Mouse (Mus musculus) limb, embryonic 13.5 days (tissue): ENCODE measurements around the gene Card19. TPM values are rescaled to one million over a fixed set of nuclear protein-coding genes. Genes with fewer than 3 reads are reported as not detected.

Experiments used
- ATAC-seq: fragments of 200-750 bp; cut with Nextera tagmentation; 2 replicates; pipeline ENCODE4 v1.8.0; 2017; ENCODE audit warnings: low read depth, moderate number of reproducible peaks, moderate TSS enrichment; ENCODE audit not compliant: low FRiP score
- H3K27ac ChIP-seq: fragments of 300-500 bp; sonication (generic); 2 replicates; pipeline ENCODE4 v1.5.1; 2015; ENCODE audit warnings: inconsistent platforms, mild to moderate bottlenecking, moderate library complexity
- H3K27me3 ChIP-seq: fragments of 300-500 bp; sonication (generic); 2 replicates; pipeline ENCODE4 v1.6.1; 2015; ENCODE audit warnings: mild to moderate bottlenecking, inconsistent platforms
- H3K36me3 ChIP-seq: fragments of 300-500 bp; sonication (generic); 2 replicates; pipeline ENCODE4 v1.6.1; 2015; ENCODE audit warnings: inconsistent platforms, mild to moderate bottlenecking, moderate library complexity
- H3K4me1 ChIP-seq: fragments of 300-500 bp; sonication (generic); 2 replicates; pipeline ENCODE4 v1.6.1; 2015; ENCODE audit warnings: inconsistent platforms
- H3K4me2 ChIP-seq: fragments of 300-500 bp; sonication (generic); replicated peaks from 2 replicates; pipeline ENCODE4 v1.6.1; 2015; ENCODE audit warnings: inconsistent platforms, mild to moderate bottlenecking, moderate library complexity
- H3K4me3 ChIP-seq: fragments of 300-500 bp; sonication (generic); 2 replicates; pipeline ENCODE4 v1.5.1; 2015; ENCODE audit warnings: moderate library complexity, mild to moderate bottlenecking, inconsistent platforms
- H3K9ac ChIP-seq: fragments of 300-500 bp; sonication (generic); 2 replicates; pipeline ENCODE4 v1.6.1; 2015; ENCODE audit warnings: mild to moderate bottlenecking, inconsistent platforms
- H3K9me3 ChIP-seq: fragments of 300-500 bp; sonication (generic); 2 replicates; pipeline ENCODE4 v1.6.1; 2016; ENCODE audit warnings: inconsistent platforms
- WGBS: fragments of 180-500 bp; shearing (Covaris S2); methylation state at CpG from one replicate; pipeline ENCODE4 v1.1.7; 2015; 5-methylcytosine and 5-hydroxymethylcytosine counted together
- polyA plus RNA-seq: library from polyadenylated mRNA; unstranded; fragments of >200 nt; fragmentation: Nextera tagmentation; extraction: Ambion mirVana; gene quantifications from 2 replicates; pipeline ENCODE4 v1.2.1, GENCODE M21; 2015

Gene Card19
- polyA plus RNA-seq, 1 experiment from 2014 or later, result 58.0 TPM

DNA sequence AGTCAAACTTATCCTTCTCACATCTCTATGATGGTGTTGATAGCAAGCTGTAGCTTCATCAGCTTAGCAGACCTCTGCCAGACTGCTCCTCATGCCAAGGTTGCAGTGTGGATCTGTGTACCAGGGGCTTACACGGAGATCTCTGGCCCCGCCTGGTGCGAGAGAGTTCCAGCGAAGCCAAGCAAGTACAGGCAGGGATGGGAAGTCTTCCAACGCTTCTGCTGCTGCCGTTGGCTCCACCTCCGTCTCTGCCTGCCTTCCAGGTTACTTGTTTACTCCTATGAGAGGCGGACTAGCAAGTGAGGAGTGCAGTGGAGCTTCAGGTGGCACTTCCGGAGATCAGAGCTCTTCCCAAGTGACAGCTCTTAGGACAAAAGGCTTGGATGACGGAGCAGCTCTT is 8.5 kb upstream of the Card19 start:
- no peak overlapping the region for H3K27ac ChIP-seq
- H3K4me1 ChIP-seq, result 0 out of 2 replicates have a peak, but pooled peaks cover 4% of the 10 kb centered on the region
- 10% methylated on average over 10 of the region's 10 CpGs for WGBS
- peak overlapping the region; percentile 27 for H3K4me2 ChIP-seq
- ATAC-seq, result no peak
- no peaks in the 10 kb centered on the region for H3K36me3 ChIP-seq
- H3K9me3 ChIP-seq, result no peaks in the 10 kb centered on the region
- H3K9ac ChIP-seq, result 0 out of 2 replicates have a peak overlapping the region, but pooled peaks have one; percentile 8
- no peaks in the 10 kb centered on the region for H3K27me3 ChIP-seq
- H3K4me3 ChIP-seq, result no peak overlapping the region

DNA sequence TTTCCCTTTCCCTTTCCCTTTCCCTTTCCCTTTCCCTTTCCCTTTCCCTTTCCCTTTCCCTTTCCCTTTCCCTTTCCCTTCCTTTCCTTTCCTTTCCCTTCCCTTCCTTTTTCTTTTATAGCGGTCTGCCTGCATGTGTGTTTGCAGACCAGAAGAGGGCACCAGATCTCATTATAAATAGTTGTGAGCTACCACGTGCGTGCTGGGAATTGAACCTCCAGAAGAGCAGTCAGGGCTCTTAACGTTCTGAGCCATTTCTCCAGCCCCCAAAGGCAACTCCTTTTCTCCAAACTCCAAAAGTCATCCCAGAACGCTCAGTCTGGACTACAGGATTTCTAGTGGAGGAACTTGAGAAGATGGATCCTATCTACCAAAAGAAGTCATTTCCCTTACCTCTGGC is 5.1 kb upstream of the Card19 start:
- 22% methylated on average over 5 of the region's 5 CpGs for WGBS
- Histone ChIP-seq H3K9me3 (no peaks in the 10 kb centered on the region), H3K9ac (no peak overlapping the region), H3K36me3 (no peaks in the 10 kb centered on the region), H3K4me1 (peaks cover 17% of the 10 kb centered on the region), H3K4me2 (no peak overlapping the region), H3K27me3 (no peaks in the 10 kb centered on the region), H3K4me3 (no peak overlapping the region), H3K27ac (no peak overlapping the region)
- ATAC-seq, result no peak

DNA sequence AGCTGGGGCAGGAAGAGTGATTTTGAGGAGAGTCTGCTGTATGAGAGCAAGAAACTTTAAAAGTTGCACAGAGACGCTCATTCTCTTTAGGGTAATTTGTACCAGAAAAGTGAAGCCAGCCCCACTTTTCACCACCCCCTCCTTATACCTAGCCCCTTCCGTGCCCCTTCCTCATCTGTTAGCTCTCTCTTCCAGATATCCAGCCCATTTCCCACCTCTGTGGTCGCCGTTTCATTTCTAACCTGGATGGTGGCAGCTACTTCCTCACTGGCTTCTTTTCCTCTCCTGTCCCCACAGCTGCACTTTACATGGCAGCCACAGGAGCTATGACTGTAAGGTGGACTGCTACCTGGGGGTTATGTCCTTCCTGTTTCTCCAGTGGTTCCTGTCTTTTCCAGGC is 3.5 kb upstream of the Card19 start:
- Histone ChIP-seq H3K4me1 (peaks cover 25% of the 10 kb centered on the region), H3K4me2 (no peak overlapping the region), H3K27me3 (no peaks in the 10 kb centered on the region), H3K9me3 (no peaks in the 10 kb centered on the region), H3K27ac (no peak overlapping the region), H3K36me3 (no peaks in the 10 kb centered on the region), H3K9ac (no peak overlapping the region), H3K4me3 (no peak overlapping the region)
- ATAC-seq, result no peak
- 81% methylated on average over 4 of the region's 4 CpGs for WGBS

DNA sequence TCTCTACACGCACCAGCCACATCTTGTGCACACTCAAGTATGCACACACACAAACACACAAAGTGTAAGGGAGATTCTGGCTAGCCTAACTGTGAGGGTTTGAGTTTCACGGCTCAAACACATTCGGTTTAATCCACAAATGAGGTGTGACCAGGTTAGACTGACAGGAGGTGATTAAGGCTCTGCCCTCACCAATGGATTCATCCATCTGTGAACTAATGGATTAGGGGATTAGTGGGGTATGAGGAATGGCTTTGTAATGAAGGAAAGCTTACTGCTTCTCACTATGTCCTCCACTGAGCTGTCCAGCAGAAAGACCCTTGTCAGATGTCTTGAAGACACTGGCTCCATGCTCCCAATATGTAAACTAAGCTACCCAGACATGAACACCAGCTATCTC is 2.8 kb upstream of the Card19 start:
- Histone ChIP-seq H3K4me3 (no peak overlapping the region), H3K9ac (no peak overlapping the region), H3K4me1 (peaks cover 30% of the 10 kb centered on the region), H3K9me3 (no peaks in the 10 kb centered on the region), H3K27ac (no peak overlapping the region), H3K36me3 (no peaks in the 10 kb centered on the region), H3K4me2 (no peak overlapping the region), H3K27me3 (no peaks in the 10 kb centered on the region)
- WGBS, result 55% methylated on average over 3 of the region's 3 CpGs
- no peak for ATAC-seq

DNA sequence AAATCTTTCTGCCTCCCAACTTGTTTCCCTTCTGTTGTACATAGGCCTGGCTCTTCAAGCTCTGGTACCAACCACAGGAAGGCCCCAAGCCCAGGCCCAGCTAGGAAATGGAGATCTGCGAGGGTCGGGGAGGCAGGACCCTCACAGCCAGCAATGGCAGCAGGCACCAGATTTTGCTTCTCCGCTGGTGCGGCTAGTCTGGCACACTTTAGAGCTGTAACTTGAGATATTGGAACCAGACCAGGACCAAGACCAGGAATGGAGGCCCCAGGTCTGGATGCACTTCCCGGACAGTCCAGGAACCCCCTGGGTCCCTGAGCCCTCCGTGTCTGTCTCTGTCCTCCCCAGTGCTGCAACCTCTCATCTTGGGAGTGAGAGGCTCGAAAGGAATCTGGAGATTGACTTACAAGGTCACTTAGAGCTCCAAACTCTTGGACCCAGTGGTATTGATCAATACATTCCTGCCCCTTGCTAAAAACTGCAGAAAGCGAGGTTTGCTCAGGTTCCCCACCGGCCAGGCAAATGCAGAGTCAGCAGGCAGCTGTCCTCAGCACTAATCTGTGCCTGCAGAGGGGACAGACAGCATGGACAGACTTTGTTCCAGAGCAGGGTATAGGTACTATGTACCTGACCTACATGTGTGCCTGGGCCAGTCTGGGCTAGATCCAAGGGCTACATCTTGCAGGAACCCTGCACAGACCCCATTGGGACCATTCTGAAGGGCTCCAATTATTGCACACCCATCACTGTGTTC is 1.1 kb upstream of the Card19 start:
- Histone ChIP-seq H3K9me3 (no peaks in the 10 kb centered on the region), H3K4me1 (peaks cover 34% of the 10 kb centered on the region), H3K4me2 (peak overlapping the region; percentile 81), H3K27me3 (no peaks in the 10 kb centered on the region), H3K9ac (0 out of 2 replicates have a peak overlapping the region, but pooled peaks have one; percentile 63), H3K36me3 (no peaks in the 10 kb centered on the region), H3K4me3 (peak overlapping the region; percentile 82; the same call in 1 of the 2 replicates), H3K27ac (peak overlapping the region; percentile 64; the same call in 1 of the 2 replicates)
- 39% methylated on average over 9 of the region's 9 CpGs for WGBS
- 0 out of 2 replicates have a peak, but pooled peaks have one; percentile 30 for ATAC-seq

DNA sequence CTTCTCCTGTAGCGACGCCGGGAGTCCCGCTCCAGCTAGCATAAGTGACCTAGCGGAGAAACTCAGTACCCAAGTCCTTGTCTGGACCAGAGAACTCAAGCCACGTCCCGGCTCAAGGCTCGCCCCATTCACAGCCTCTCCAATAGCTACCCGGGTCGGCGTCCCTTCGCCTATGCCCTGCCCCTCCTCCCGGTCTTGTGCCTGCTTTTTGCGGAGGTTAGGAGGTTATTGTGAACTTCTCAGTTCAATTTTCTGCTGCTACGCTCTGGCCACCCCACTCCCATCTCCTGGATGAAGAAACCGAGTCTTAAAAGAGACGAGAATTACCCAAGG is 349 bp upstream of the Card19 start:
- peak overlapping the region; percentile 63 for H3K9ac ChIP-seq
- H3K36me3 ChIP-seq, result no peaks in the 10 kb centered on the region
- 3% methylated on average over 17 of the region's 17 CpGs for WGBS
- peak overlapping the region; percentile 82 for H3K4me3 ChIP-seq
- H3K27ac ChIP-seq, result peak overlapping the region; percentile 64
- H3K4me2 ChIP-seq, result peak overlapping the region; percentile 81
- no peaks in the 10 kb centered on the region for H3K27me3 ChIP-seq
- peak; percentile 66 for ATAC-seq
- no peaks in the 10 kb centered on the region for H3K9me3 ChIP-seq
- peaks cover 37% of the 10 kb centered on the region for H3K4me1 ChIP-seq

DNA sequence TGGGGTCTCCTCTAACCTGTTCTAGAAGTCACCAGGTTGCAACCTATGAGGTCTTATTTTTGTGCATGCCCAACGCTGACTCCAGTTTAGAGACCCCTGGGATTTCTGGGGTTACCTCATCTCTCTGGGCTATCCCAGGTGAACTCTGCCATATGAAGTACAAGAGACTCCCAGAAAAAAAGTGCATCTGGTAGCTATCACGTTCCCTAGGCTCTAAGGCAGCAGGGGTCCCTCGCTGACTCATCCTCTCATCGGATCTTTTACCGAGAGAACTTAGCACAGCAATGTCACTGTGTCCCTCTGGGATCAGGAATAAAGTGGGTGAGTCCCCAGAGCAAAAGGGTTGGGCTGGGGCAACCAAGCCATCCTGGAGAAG is 721 bp downstream of the Card19 start:
- Histone ChIP-seq H3K4me1 (peaks cover 37% of the 10 kb centered on the region), H3K4me2 (peak overlapping the region; percentile 81), H3K27ac (peak overlapping the region; percentile 66; the same call in 1 of the 2 replicates), H3K36me3 (no peaks in the 10 kb centered on the region), H3K9ac (peak overlapping the region; percentile 86), H3K4me3 (peak overlapping the region; percentile 82), H3K9me3 (no peaks in the 10 kb centered on the region), H3K27me3 (no peaks in the 10 kb centered on the region)
- no peak for ATAC-seq
- WGBS, result 9% methylated on average over 5 of the region's 5 CpGs

DNA sequence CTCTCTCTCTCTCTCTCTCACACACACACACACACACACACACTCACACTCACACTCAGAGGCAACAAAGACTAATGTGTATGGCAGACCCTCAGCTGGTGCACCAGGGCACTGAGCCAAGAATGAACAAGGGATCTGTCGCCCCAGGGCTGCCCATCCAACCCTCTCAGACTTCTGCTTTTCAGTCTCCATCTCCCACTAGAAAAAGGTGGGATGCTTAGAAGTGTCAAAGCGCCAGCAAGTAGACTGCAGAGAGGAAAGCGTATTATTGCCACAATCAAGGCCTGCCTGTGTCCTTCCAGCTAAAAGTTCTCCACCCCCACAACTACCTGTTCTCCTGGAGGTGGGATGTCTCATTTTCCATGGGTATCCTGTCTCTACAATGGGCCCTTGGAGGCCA is 1.4 kb downstream of the Card19 start:
- H3K36me3 ChIP-seq, result no peaks in the 10 kb centered on the region
- peaks cover 39% of the 10 kb centered on the region for H3K4me1 ChIP-seq
- H3K27ac ChIP-seq, result no peak overlapping the region
- H3K27me3 ChIP-seq, result no peaks in the 10 kb centered on the region
- no peak overlapping the region for H3K9ac ChIP-seq
- H3K4me3 ChIP-seq, result peak overlapping the region; percentile 82; the same call in 1 of the 2 replicates
- ATAC-seq, result no peak
- no peaks in the 10 kb centered on the region for H3K9me3 ChIP-seq
- 76% methylated on average over 3 of the region's 3 CpGs for WGBS
- H3K4me2 ChIP-seq, result peak overlapping the region; percentile 81

DNA sequence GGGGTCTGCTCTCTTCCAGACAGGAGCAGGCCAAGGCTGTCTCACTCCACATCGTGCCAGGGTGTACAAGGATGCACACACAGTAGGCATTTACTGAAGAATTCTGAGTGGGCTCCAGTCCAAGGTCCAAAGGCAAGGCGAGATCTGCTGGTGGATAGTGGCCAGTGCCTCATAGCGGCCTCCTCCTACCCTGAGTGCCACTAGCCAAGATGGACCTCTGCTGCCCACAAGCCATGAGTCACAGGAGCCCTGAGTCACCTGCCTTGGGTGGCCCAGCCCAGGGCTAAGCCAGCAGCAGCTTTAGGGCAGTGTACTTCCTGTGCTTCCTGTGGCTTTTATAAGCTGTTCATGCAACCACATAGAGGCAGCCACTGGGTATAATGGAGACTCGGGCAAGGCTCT is 2.3 kb downstream of the Card19 start:
- H3K4me1 ChIP-seq, result peaks cover 44% of the 10 kb centered on the region
- H3K27me3 ChIP-seq, result no peaks in the 10 kb centered on the region
- no peak overlapping the region for H3K27ac ChIP-seq
- ATAC-seq, result no peak
- H3K9me3 ChIP-seq, result no peaks in the 10 kb centered on the region
- no peak overlapping the region for H3K4me3 ChIP-seq
- no peaks in the 10 kb centered on the region for H3K36me3 ChIP-seq
- H3K4me2 ChIP-seq, result peak overlapping the region; percentile 81
- H3K9ac ChIP-seq, result no peak overlapping the region
- 64% methylated on average over 4 of the region's 4 CpGs for WGBS

DNA sequence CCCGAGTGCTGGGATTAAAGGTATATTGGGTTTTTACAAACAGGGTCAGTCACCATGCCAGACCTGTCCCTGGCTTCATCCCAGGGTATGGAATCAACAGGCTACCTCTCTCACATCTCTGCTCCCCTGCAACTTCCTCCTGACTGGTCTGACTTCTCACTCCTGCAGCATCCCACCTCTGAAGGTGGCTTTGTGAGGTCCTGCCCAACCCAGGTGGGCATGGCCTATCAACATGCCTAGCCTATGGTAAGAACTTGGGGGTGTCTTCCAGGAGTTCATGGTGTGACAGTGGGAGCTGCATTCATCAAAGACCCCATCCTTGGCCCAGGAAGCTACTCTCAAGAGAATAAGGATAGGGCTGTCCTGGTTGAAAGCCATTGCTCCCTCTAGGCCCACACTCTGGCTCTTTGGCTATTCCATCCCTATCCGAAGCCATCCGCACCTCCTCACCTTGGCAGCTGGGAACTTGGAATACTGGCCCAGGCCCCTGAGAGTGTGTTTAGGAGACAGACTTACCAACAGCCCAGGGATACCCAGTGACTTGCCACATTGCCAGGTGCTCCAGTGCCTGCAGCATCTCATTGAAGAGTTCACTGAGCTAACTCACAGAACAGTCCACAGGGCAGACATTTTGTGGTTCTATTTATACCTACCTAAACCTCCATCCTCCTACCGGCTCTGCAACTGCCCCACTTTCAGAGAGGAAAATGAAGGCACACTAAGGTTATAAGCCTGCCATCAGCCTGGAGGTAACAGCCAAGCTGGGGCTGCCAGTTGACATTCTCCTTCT is 2.9 kb downstream of the Card19 start:
- Histone ChIP-seq H3K4me3 (no peak overlapping the region), H3K4me1 (peaks cover 44% of the 10 kb centered on the region)

DNA sequence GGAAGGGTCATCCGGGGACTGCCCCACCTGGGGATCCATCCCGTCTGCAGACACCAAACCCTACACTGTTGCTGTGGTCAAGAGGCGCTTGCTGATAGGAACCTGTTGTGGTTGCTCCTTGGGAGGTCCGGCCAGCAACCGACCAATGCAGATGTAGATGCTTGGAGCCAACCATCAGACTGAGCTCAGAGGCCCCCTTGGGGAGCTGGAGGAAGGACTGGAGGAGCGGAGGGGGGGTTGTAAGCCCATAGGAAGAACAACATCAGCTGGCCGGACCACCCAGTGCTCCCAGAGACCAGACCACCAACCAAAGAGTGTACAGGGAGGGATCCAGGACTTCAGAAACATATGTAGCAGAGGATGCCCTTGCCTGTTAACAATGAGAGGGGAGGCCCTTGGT is 6.5 kb downstream of the Card19 start:
- Histone ChIP-seq H3K36me3 (peaks cover 13% of the 10 kb centered on the region), H3K9ac (no peak overlapping the region), H3K4me2 (no peak overlapping the region), H3K27ac (no peak overlapping the region), H3K4me3 (no peak overlapping the region), H3K9me3 (no peaks in the 10 kb centered on the region), H3K27me3 (no peaks in the 10 kb centered on the region), H3K4me1 (peaks cover 23% of the 10 kb centered on the region)
- no peak for ATAC-seq
- 55% methylated on average over 7 of the region's 7 CpGs for WGBS

More for the DNA sequence above, 2.9 kb downstream of the Card19 start:
- H3K9ac ChIP-seq, result no peak overlapping the region
- H3K27me3 ChIP-seq, result no peaks in the 10 kb centered on the region
- ATAC-seq, result no peak
- 87% methylated on average over 4 of the region's 4 CpGs for WGBS
- H3K9me3 ChIP-seq, result no peaks in the 10 kb centered on the region
- no peak overlapping the region for H3K27ac ChIP-seq
- H3K36me3 ChIP-seq, result no peaks in the 10 kb centered on the region
- H3K4me2 ChIP-seq, result no peak overlapping the region

DNA sequence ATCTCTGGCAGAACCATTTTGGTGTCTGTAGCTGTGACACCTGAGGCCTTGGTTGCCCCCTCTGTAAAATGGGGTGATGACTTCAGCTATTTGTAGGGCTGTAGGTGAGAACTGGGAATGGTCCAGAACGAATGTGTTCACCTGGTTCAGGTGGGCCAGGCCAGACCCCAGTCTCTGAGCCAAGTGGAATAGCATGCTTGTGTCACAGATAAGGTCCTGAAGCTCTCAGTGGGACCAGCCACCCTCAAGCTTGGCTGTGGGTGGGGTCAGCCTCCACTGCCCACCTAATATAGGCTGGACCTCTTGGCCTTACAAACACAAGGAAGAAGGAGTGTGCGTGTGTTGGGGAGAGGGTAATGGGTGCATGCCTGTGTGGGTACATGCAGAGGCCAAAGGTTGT is 9.5 kb downstream of the Card19 start:
- H3K4me2 ChIP-seq, result no peak overlapping the region
- H3K4me1 ChIP-seq, result peaks cover 10% of the 10 kb centered on the region
- no peak overlapping the region for H3K4me3 ChIP-seq
- no peak overlapping the region for H3K27ac ChIP-seq
- ATAC-seq, result no peak
- no peaks in the 10 kb centered on the region for H3K27me3 ChIP-seq
- H3K9me3 ChIP-seq, result no peaks in the 10 kb centered on the region
- WGBS, result 91% methylated on average over 2 of the region's 2 CpGs
- no peak overlapping the region for H3K9ac ChIP-seq
- H3K36me3 ChIP-seq, result peaks cover 32% of the 10 kb centered on the region
